Mouse (Mus musculus): Measurements from ENCODE around the gene Pi16. TPM values are rescaled to one million over a fixed set of nuclear protein-coding genes. Genes with fewer than 3 reads are reported as not detected.

Gene Pi16
- polyA plus RNA-seq, 1 experiment from 2014 or later, result 1.3 TPM

DNA sequence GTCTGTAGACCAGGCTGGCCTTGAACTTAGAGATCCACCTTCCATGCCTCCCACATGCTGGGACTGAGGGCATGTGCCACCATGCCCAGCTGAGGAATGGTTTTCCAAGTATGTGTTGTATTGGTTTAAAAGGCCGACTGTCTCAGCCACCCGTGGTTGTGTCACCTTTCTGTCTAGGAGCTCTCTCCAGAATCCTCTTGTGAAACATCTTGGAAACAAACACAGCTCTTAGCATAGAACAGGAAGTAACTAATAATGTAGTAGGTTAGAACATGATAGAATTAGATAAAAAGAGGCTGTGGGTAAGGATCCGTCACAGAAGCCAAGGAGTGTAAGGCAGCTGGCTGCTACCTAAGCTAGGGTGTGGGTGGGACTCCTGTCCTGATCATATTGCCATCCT lies 24.5 kb upstream of the Pi16 start:
- Histone ChIP-seq H3K4me2 (replicated peaks; ENCODE audit: low read depth) (no peak overlapping the region), H3K9me3 (ENCODE audit: control insufficient read depth, low read length) (no peaks in the 10 kb centered on the region), H3K4me1 (replicated peaks; ENCODE audit: control insufficient read depth, insufficient read depth) (no peaks in the 10 kb centered on the region), H3K27me3 (ENCODE audit: control insufficient read depth, insufficient read depth, low read length) (no peaks in the 10 kb centered on the region), H3K9ac (ENCODE audit: low read length) (no peak overlapping the region), H3K27ac (replicated peaks) (no peak overlapping the region), H3K36me3 (ENCODE audit: control insufficient read depth, insufficient read depth, low read length) (0 out of 2 replicates have a peak, but pooled peaks cover 2% of the 10 kb centered on the region), H3K4me3 (ENCODE audit: low read depth, low read length) (no peak overlapping the region)
- 69% methylated on average over 3 of the region's 3 CpGs for WGBS
- ATAC-seq (ENCODE audit: low FRiP score, low TSS enrichment) (no peak), DNase-seq (ENCODE audit: low spot score) (no peak)
- TF ChIP-seq CTCF (IDR thresholded peaks at IDR 0.05; ENCODE audit: low read depth) (no peak), EP300 (optimal IDR thresholded peaks at IDR 0.05) (no peak)

DNA sequence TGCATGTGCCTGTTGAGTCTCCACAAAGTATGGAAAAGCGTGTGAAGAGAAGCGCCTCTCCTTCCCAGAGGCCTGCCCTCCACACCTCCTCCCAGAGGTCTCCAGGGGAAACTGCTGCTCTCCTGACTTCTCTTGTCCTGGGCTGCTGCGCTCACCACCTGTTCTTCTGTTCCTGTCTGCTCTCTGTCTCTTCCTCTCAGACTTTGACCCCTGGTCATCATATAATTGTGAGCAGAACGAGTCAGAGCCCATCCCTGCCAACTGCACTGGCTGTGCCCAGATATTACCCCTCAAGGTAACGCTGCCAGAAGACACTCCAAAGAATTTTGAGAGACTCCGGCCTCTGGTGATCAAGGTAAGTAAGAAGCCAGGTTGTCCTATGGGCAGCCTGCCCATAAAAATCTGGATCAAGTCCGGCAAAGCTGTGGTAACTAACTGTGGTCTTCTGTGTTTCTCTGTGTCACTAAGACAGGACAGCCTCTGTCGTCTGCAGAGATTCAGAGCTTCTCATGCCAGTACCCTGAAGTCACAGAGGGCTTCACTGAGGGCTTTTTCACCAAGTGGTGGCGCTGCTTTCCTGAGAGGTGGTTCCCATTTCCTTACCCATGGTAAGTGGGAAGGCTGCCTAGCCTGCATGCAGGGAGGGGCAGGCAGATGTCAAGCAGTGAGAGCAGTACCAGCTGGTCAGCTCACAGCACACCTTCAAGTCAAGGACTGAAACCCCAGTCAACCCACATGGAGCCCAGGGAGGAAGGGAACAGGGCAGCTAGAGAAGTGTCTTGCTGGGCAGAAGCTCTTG lies 23.5 kb upstream of the Pi16 start:
- H3K4me2 ChIP-seq (replicated peaks; ENCODE audit: low read depth), result no peak overlapping the region
- WGBS, result 74% methylated on average over 9 of the region's 9 CpGs
- TF ChIP-seq CTCF (IDR thresholded peaks at IDR 0.05; ENCODE audit: low read depth) (peak; percentile 57), EP300 (optimal IDR thresholded peaks at IDR 0.05) (no peak)
- DNase-seq (ENCODE audit: low spot score) (no peak), ATAC-seq (ENCODE audit: low FRiP score, low TSS enrichment) (no peak)
- H3K9me3 ChIP-seq (ENCODE audit: control insufficient read depth, low read length), result no peaks in the 10 kb centered on the region
- H3K9ac ChIP-seq (ENCODE audit: low read length), result no peak overlapping the region
- H3K4me1 ChIP-seq (replicated peaks; ENCODE audit: control insufficient read depth, insufficient read depth), result no peaks in the 10 kb centered on the region
- no peaks in the 10 kb centered on the region for H3K27me3 ChIP-seq (ENCODE audit: control insufficient read depth, insufficient read depth, low read length)
- H3K36me3 ChIP-seq (ENCODE audit: control insufficient read depth, insufficient read depth, low read length), result peaks cover 6% of the 10 kb centered on the region; the same call in 1 of the 2 replicates
- no peak overlapping the region for H3K27ac ChIP-seq (replicated peaks)
- H3K4me3 ChIP-seq (ENCODE audit: low read depth, low read length), result no peak overlapping the region

DNA sequence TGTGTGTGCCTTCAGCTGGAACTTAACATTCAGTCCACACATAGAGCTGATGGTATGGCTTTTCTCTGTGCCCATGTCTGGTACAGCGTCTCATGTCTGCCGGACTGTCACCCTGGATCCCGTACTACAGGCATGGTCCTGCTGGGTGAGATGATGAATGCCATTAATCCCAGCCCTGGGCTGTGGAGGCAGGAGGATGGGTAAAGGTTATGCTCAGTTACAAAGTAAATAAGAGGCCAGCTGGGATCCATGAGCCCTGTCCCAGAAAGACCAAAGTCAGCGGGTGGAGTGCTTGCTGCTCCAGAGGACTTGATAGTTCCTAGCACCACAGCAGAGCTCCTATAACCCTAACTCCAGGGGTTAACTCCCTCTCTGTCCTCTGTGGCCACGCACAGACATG lies 21.6 kb upstream of the Pi16 start:
- no peaks in the 10 kb centered on the region for H3K4me1 ChIP-seq (replicated peaks; ENCODE audit: control insufficient read depth, insufficient read depth)
- TF ChIP-seq EP300 (optimal IDR thresholded peaks at IDR 0.05) (no peak), CTCF (IDR thresholded peaks at IDR 0.05; ENCODE audit: low read depth) (no peak)
- peaks cover 11% of the 10 kb centered on the region for H3K36me3 ChIP-seq (ENCODE audit: control insufficient read depth, insufficient read depth, low read length)
- WGBS, result 48% methylated on average over 5 of the region's 5 CpGs
- DNase-seq (ENCODE audit: low spot score), result no peak
- H3K27me3 ChIP-seq (ENCODE audit: control insufficient read depth, insufficient read depth, low read length), result no peaks in the 10 kb centered on the region
- no peak overlapping the region for H3K9ac ChIP-seq (ENCODE audit: low read length)
- no peaks in the 10 kb centered on the region for H3K9me3 ChIP-seq (ENCODE audit: control insufficient read depth, low read length)
- H3K4me2 ChIP-seq (replicated peaks; ENCODE audit: low read depth), result no peak overlapping the region
- no peak overlapping the region for H3K4me3 ChIP-seq (ENCODE audit: low read depth, low read length)
- no peak overlapping the region for H3K27ac ChIP-seq (replicated peaks)
- 0 out of 2 replicates have a peak, but pooled peaks have one; percentile 15 for ATAC-seq (ENCODE audit: low FRiP score, low TSS enrichment)

GRCm38 (mm10) chr17:29297321-29297720 lies 20.2 kb upstream of the Pi16 start:
- Histone ChIP-seq H3K9me3 (ENCODE audit: control insufficient read depth, low read length) (no peaks in the 10 kb centered on the region), H3K27me3 (ENCODE audit: control insufficient read depth, insufficient read depth, low read length) (no peaks in the 10 kb centered on the region), H3K36me3 (ENCODE audit: control insufficient read depth, insufficient read depth, low read length) (peaks cover 14% of the 10 kb centered on the region), H3K9ac (ENCODE audit: low read length) (no peak overlapping the region), H3K4me3 (ENCODE audit: low read depth, low read length) (no peak overlapping the region), H3K4me1 (replicated peaks; ENCODE audit: control insufficient read depth, insufficient read depth) (no peaks in the 10 kb centered on the region), H3K4me2 (replicated peaks; ENCODE audit: low read depth) (no peak overlapping the region), H3K27ac (replicated peaks) (no peak overlapping the region)
- TF ChIP-seq CTCF (IDR thresholded peaks at IDR 0.05; ENCODE audit: low read depth) (no peak), EP300 (optimal IDR thresholded peaks at IDR 0.05) (no peak)
- DNase-seq (ENCODE audit: low spot score) (no peak), ATAC-seq (ENCODE audit: low FRiP score, low TSS enrichment) (no peak)
- 67% methylated on average over 10 of the region's 10 CpGs for WGBS

DNA sequence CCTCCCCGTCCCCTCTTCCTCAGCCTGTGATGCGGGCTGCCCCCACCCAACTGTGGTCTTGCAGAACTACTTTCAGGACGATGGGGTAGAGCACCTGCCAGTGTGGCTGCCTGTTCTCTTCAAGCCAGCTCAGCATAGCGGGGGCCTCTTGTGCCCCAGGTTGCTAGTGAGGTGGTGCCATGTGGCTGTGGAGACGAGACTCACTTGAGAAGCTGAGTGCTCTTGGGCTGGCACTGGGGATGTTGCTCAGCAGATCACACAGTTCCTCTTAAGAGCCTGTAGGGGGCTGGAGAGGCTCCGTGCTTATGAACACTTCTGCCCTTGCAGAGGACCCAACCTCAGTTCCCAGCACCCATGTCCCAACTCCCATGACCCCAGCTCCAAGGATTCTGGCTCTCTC lies 19.7 kb upstream of the Pi16 start:
- TF ChIP-seq CTCF (IDR thresholded peaks at IDR 0.05; ENCODE audit: low read depth) (peak; percentile 28; the same call in 1 of the 2 replicates), EP300 (optimal IDR thresholded peaks at IDR 0.05) (no peak)
- Histone ChIP-seq H3K4me3 (ENCODE audit: low read depth, low read length) (no peak overlapping the region), H3K4me2 (replicated peaks; ENCODE audit: low read depth) (no peak overlapping the region), H3K27ac (replicated peaks) (no peak overlapping the region), H3K27me3 (ENCODE audit: control insufficient read depth, insufficient read depth, low read length) (no peaks in the 10 kb centered on the region), H3K9me3 (ENCODE audit: control insufficient read depth, low read length) (no peaks in the 10 kb centered on the region), H3K9ac (ENCODE audit: low read length) (no peak overlapping the region), H3K36me3 (ENCODE audit: control insufficient read depth, insufficient read depth, low read length) (peaks cover 14% of the 10 kb centered on the region), H3K4me1 (replicated peaks; ENCODE audit: control insufficient read depth, insufficient read depth) (no peaks in the 10 kb centered on the region)
- 70% methylated on average over 6 of the region's 6 CpGs for WGBS
- DNase-seq (ENCODE audit: low spot score) (no peak), ATAC-seq (ENCODE audit: low FRiP score, low TSS enrichment) (no peak)

GRCm38 (mm10) chr17:29299282-29299681 lies 18.2 kb upstream of the Pi16 start:
- 86% methylated on average over 4 of the region's 4 CpGs for WGBS
- Histone ChIP-seq H3K4me3 (ENCODE audit: low read depth, low read length) (no peak overlapping the region), H3K4me2 (replicated peaks; ENCODE audit: low read depth) (no peak overlapping the region), H3K27ac (replicated peaks) (no peak overlapping the region), H3K9me3 (ENCODE audit: control insufficient read depth, low read length) (no peaks in the 10 kb centered on the region), H3K9ac (ENCODE audit: low read length) (no peak overlapping the region), H3K4me1 (replicated peaks; ENCODE audit: control insufficient read depth, insufficient read depth) (no peaks in the 10 kb centered on the region), H3K36me3 (ENCODE audit: control insufficient read depth, insufficient read depth, low read length) (peaks cover 14% of the 10 kb centered on the region), H3K27me3 (ENCODE audit: control insufficient read depth, insufficient read depth, low read length) (no peaks in the 10 kb centered on the region)
- ATAC-seq (ENCODE audit: low FRiP score, low TSS enrichment) (no peak), DNase-seq (ENCODE audit: low spot score) (no peak)
- TF ChIP-seq CTCF (IDR thresholded peaks at IDR 0.05; ENCODE audit: low read depth) (no peak), EP300 (optimal IDR thresholded peaks at IDR 0.05) (no peak)
